Comparison of ENCODE assay signal across 8 mouse cellular contexts in the genomic region with DNA sequence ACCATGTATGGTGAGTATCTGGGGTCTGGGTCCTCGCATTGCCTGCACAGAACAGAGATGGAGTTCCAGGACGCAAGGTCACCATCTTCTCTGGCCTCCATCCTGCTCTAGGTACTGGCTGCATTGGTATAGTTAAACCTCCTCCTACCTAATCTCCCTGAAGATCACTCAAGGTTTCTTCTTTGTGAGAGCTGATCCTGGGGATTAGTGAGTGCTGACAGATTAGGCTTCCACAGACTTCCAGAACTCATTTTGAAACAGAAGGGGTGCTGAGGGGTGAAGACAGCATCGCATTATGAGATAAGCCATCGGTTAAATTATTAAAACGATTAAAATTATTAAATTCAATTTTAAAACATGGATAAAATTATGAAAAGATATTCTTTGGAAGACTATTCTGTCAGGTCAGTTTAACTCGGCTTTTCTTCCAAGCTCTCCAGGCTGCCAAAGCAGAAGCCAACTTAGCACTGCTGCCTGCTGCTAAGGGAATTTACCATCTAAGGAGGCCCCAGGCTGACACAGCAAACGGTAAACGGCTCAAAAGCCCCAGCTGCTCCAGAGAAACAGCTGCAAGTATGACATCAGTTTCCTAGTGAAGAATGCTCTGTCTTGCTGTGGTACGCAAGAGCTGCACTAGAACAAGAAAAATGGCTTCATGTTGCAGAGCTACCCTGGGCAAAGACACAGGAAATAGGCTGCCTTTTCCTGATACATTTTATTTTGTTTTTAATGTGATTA.
DNase-seq lines count a peak whose midpoint lies in the region; ATAC-seq lines count a peak whose summit lies in the region.

No protein-coding gene starts in this region.

- H3K27ac ChIP-seq in hindbrain, embryonic 15.5 days (replicated peaks): 0 out of 2 replicates have a peak overlapping the region, but pooled peaks have one; percentile 7
- H3K27ac ChIP-seq in stomach, embryonic 14.5 days (ENCODE audit: low read length): peak overlapping the region; percentile 34; the same call in 1 of the 2 replicates

- peak; percentile 4 to 10 for DNase-seq in layer of hippocampus, adult 8-10 months (ENCODE audit: low spot score in 2 of 2)
- no peak for DNase-seq in layer of hippocampus, postnatal 36 days
- DNase-seq in embryo, embryonic 11.5 days (ENCODE audit: low read depth, low spot score): peak; percentile 44
- DNase-seq in lung, postnatal 4 days: peak; percentile 18 to 57
- DNase-seq in B cell, adult 2 months: no peak
- no peak for DNase-seq in adrenal gland, postnatal 25 days

- ATAC-seq in hindbrain, embryonic 15.5 days (ENCODE audit: low FRiP score, low read depth): peak; percentile 78
- peak; percentile 85; the same call in 1 of the 2 replicates for ATAC-seq in stomach, embryonic 14.5 days (ENCODE audit: insufficient number of reproducible peaks, insufficient read depth, low FRiP score, low read depth)

- H3K4me3 ChIP-seq in hindbrain, embryonic 15.5 days: no peak overlapping the region
- no peak overlapping the region for H3K4me3 ChIP-seq in stomach, embryonic 14.5 days (ENCODE audit: low read depth, low read length)

- H3K36me3 ChIP-seq in hindbrain, embryonic 15.5 days: no peaks in the 10 kb centered on the region
- no peaks in the 10 kb centered on the region for H3K36me3 ChIP-seq in stomach, embryonic 14.5 days (ENCODE audit: control insufficient read depth, insufficient read depth, low read length)

- H3K4me2 ChIP-seq in hindbrain, embryonic 15.5 days: no peak overlapping the region
- H3K4me2 ChIP-seq in stomach, embryonic 14.5 days (replicated peaks; ENCODE audit: low read depth, low read length): no peak overlapping the region

- no peak overlapping the region for H3K9ac ChIP-seq in hindbrain, embryonic 15.5 days
- H3K9ac ChIP-seq in stomach, embryonic 14.5 days (replicated peaks; ENCODE audit: low read depth, low read length): no peak overlapping the region

- 52% methylated on average over 9 of the region's 9 CpGs for WGBS in hindbrain, embryonic 15.5 days
- 32% methylated on average over 9 of the region's 9 CpGs for WGBS in stomach, embryonic 14.5 days

- no peaks in the 10 kb centered on the region for H3K9me3 ChIP-seq in hindbrain, embryonic 15.5 days
- no peaks in the 10 kb centered on the region for H3K9me3 ChIP-seq in stomach, embryonic 14.5 days (ENCODE audit: control insufficient read depth, low read depth, low read length)

- no peaks in the 10 kb centered on the region for H3K4me1 ChIP-seq in hindbrain, embryonic 15.5 days (replicated peaks)
- no peaks in the 10 kb centered on the region for H3K4me1 ChIP-seq in stomach, embryonic 14.5 days (ENCODE audit: control insufficient read depth, insufficient read depth, low read length)

- H3K27me3 ChIP-seq in hindbrain, embryonic 15.5 days: no peaks in the 10 kb centered on the region
- H3K27me3 ChIP-seq in stomach, embryonic 14.5 days (ENCODE audit: control insufficient read depth, insufficient read depth, low read length): no peaks in the 10 kb centered on the region

Comparison
In these comparisons a context has a peak if more than half of its experiments do, and no peak if none do; other contexts are left out.
1. DNase-seq: peak in layer of hippocampus, adult 8-10 months (2 of 2), embryo, embryonic 11.5 days (single experiment) and lung, postnatal 4 days (2 of 2); none in layer of hippocampus, postnatal 36 days (0 of 2), B cell, adult 2 months (0 of 2) and adrenal gland, postnatal 25 days (single experiment).